Mouse (Mus musculus) gastrocnemius, adult 2 months (tissue): Measurements from ENCODE around the gene Polr1c. TPM values are rescaled to one million over a fixed set of nuclear protein-coding genes. Genes with fewer than 3 reads are reported as not detected.

Source experiments
- DNase-seq: peaks from one replicate; pipeline ENCODE4 v3.0.0; 2022
- H3K27ac ChIP-seq: fragments of 200-600 bp; 2 replicates; pipeline ENCODE4 v1.8.1; 2022; ENCODE audit warnings: mild to moderate bottlenecking
- H3K4me3 ChIP-seq: fragments of 200-600 bp; 2 replicates; pipeline ENCODE4 v1.8.1; 2022; ENCODE audit warnings: mild to moderate bottlenecking, moderate library complexity
- CTCF ChIP-seq: fragments of 200-600 bp; IDR thresholded peaks from 2 replicates; pipeline ENCODE4 v1.8.1; 2022; ENCODE audit warnings: antibody characterized with exemption, mild to moderate bottlenecking, moderate library complexity
- intact Hi-C: fragments of 180-260 bp; cut with DNase I; formaldehyde crosslinking; loops from one replicate; pipeline ENCODE4 v1.15.1; 2025
- total RNA-seq, 2 experiments: library from RNA; stranded (reverse); gene quantifications; 2 replicates each; pipeline ENCODE4 v1.2.3; 2021

Gene Polr1c
- total RNA-seq, 2 experiments from 2014 or later: 13.7 to 14.5 TPM

DNA sequence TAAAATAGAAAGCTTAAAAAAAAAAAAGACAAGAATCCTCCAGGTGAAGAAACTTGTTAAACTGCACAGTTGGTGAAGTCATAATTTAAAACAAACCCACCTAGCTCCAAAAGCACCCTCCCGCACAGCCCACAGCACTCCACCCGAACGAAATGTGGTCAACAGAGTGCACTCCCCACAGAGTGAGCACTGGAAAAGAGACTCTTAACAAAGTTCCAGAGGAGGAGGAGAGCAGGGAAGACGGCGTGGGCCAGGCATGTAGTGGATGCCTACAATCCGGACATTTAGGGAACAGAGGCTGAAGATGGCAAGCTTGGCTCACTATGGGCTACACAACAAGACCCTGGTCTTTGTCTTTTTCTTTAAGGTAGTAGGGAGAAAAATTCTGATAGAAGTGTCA lies 27.2 kb upstream of the Polr1c start:
- no peak for TF ChIP-seq CTCF
- no peak overlapping the region for H3K4me3 ChIP-seq
- peak overlapping the region; percentile 88 for H3K27ac ChIP-seq
- intact Hi-C loops: no loop called here
- DNase-seq: peak; percentile 18

- Histone ChIP-seq H3K27ac (peak overlapping the region; percentile 88), H3K4me3 (peak overlapping the region; percentile 53)
- DNase-seq: peak; percentile 25
- TF ChIP-seq CTCF: no peak
- intact Hi-C loops: no loop called here
Measured at GRCm38 (mm10) chr17:46274465-46274864, 26.6 kb upstream of the Polr1c start.

- no peak for TF ChIP-seq CTCF
- peak overlapping the region; percentile 88 for H3K27ac ChIP-seq
- peak overlapping the region; percentile 53 for H3K4me3 ChIP-seq
- peak; percentile 28 for DNase-seq
- intact Hi-C loops: no loop called here
Measured at GRCm38 (mm10) chr17:46273803-46274236, 26.0 kb upstream of the Polr1c start.

GRCm38 (mm10) chr17:46272675-46273074 lies 24.8 kb upstream of the Polr1c start:
- DNase-seq: peak; percentile 47
- intact Hi-C loops: no loop called here
- no peak for TF ChIP-seq CTCF
- Histone ChIP-seq H3K4me3 (peak overlapping the region; percentile 17; the same call in 1 of the 2 replicates), H3K27ac (peak overlapping the region; percentile 88)

DNA sequence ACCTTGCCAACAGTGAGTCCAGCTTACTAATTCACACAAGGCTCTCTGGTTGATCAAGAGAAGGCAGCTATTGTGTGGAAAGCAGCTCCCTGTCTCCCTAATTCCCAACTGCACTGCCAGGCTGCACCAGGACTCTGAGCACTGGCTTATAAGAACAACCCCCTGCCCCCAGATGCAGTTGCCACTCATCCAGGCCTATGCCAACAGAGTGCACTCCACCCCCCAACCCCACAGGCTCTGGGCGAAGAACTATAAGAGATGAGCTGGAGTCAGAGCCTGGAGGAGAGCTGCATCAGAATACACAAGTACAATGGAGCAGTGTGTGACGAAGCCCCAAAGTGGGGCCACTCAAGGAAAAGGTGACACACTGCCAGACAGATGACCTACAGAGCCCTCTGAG lies 24.2 kb upstream of the Polr1c start:
- intact Hi-C loops: no loop called here
- Histone ChIP-seq H3K4me3 (no peak overlapping the region), H3K27ac (peak overlapping the region; percentile 88)
- peak; percentile 16 for DNase-seq
- no peak for TF ChIP-seq CTCF

- intact Hi-C loops: loop anchor here (5.0 kb wide), 1 partner anchor 112 kb away; the partner anchor contains the start of gene Zfp318
- no peak for TF ChIP-seq CTCF
- Histone ChIP-seq H3K4me3 (peak overlapping the region; percentile 43), H3K27ac (peak overlapping the region; percentile 78)
- peak; percentile 82 for DNase-seq
Measured at GRCm38 (mm10) chr17:46269771-46270534, 22.1 kb upstream of the Polr1c start.

DNA sequence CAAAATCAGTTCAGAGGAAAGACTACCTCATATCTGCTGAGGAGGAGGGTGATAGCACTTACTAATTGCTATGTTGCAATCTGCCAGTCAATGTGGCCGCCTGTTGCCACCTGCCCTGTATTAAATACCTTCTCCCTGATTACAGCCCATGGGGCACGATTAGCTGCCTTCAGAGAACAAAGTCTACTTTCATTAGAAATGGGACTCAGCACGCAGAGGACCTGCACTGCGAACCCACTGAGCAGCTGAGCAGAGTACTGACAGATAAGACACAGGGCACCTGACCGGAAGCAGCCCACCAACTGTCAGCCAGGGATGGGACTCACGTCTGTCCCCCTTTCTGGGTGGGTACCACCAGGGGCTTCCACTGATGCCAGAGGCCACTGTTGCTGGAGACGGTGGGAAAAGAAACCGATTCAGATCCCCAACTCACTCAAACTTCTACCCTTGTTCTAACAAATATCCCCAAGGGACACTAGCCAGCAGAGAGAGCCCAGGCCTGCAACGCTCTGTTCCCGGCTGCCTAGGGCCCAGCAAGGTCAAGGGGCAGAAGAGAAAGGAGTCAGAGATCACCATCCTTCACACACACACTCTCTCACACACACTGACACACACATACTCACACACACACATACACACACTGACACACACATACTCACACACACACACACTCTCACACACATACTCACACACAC lies 20.3 kb upstream of the Polr1c start:
- intact Hi-C loops: loop anchor here (5.0 kb wide), 1 partner anchor 114 kb away; the partner anchor contains the start of gene Zfp318
- peak overlapping the region; percentile 66 for H3K27ac ChIP-seq
- peak; percentile 22 for DNase-seq
- no peak for TF ChIP-seq CTCF
- H3K4me3 ChIP-seq: no peak overlapping the region

DNA sequence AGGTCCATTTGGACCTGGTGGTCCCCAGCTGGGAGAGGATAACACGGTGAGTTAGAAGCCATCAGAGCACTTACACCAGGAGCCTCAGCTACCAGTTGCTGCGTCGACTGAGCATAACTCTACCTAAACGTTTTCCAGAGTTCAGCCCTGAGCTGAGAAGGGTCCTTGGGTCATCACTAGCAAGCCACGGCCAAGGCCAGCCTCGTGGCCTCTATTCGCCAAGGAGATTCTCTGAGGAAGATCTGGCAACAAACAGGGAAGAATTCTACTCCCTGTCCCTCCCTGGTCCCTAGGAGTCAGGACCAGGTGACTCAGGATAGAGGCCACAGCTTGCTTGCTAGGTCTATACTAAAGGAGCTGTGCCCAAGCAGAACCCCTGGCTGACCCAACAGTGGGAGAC lies 19.7 kb upstream of the Polr1c start:
- Histone ChIP-seq H3K4me3 (no peak overlapping the region), H3K27ac (peak overlapping the region; percentile 66)
- no peak for DNase-seq
- intact Hi-C loops: loop anchor here (5.0 kb wide), 1 partner anchor 115 kb away; the partner anchor contains the start of gene Zfp318
- no peak for TF ChIP-seq CTCF

GRCm38 (mm10) chr17:46266986-46267385 lies 19.1 kb upstream of the Polr1c start:
- intact Hi-C loops: loop anchor here (1.0 to 5.0 kb wide), 2 partner anchors 31 to 115 kb away; partner anchors contain the start of gene Zfp318
- Histone ChIP-seq H3K4me3 (no peak overlapping the region), H3K27ac (peak overlapping the region; percentile 66)
- no peak for TF ChIP-seq CTCF
- peak; percentile 18 for DNase-seq

DNA sequence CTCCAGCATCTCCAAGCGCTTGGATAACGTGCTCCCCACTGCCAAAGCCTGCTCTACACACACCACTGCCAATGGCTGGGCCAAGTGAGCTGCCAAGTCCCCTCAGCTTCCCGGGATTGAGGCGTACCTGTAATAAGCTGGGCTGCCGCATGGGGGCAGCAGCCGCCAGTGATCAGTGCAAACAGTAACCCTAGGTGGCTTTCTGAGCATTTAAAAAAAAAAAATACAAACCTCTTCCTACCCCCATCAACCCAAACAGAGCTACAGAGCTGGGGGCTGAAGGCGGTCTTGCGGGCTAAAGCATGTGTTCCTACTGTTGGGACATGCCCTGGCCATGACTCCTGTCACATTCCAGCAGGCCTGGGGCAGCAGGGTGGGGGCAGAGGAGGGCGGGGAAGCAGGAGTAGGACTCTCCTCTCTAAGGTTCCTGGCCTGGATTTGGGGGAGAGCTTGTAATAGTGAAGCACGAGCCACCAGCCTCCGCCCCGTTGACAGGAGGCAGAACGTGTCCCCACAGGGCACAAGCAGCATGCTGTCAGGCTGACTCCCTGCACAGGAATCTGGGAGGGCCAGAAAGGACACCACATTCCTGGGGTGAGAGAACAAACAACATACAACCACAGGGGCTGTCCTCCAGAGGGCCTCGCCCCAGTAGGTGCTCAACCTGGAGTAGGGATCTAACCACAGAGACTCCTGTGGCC lies 18.2 kb upstream of the Polr1c start:
- peak overlapping the region; percentile 66 for H3K27ac ChIP-seq
- peak; percentile 88 for DNase-seq
- peak; percentile 96 for TF ChIP-seq CTCF
- intact Hi-C loops: loop anchor here (1.0 to 5.0 kb wide), 2 partner anchors 32 to 116 kb away; partner anchors contain the start of gene Zfp318
- H3K4me3 ChIP-seq: no peak overlapping the region

- Histone ChIP-seq H3K4me3 (no peak overlapping the region), H3K27ac (no peak overlapping the region)
- DNase-seq: no peak
- intact Hi-C loops: loop anchor here (5.0 kb wide), 1 partner anchor 117 kb away; the partner anchor contains the start of gene Zfp318
- TF ChIP-seq CTCF: no peak
Measured at GRCm38 (mm10) chr17:46265502-46265901, 17.6 kb upstream of the Polr1c start.

DNA sequence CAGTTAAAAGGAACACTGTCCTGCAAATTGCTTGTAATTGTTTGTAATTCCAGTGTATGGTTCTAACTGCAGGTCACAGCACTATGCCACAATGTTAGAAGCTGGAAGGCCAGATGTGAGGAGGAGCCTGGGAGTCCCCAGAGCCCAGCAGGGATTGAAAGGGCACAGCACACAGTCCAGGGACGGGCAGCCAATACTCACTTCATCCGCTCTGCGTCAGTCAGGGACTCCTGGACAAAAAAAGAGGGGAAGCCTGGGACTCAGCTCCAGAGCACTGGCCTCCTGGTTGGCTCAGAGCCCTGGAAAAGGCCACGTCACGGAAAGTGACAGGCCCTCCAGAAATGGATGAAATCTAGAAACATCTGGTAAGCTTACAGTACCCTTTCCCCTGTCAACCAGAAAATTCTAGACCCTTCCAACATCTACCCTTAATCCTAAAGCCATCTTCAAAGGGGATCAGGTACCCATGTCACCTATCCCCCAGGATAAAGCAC lies 14.4 kb upstream of the Polr1c start:
- TF ChIP-seq CTCF: no peak
- H3K27ac ChIP-seq: peak overlapping the region; percentile 49
- DNase-seq: no peak
- H3K4me3 ChIP-seq: no peak overlapping the region
- intact Hi-C loops: no loop called here
